Mouse (Mus musculus): Measurements from ENCODE around the gene Zbtb20. TPM values are rescaled to one million over a fixed set of nuclear protein-coding genes. Genes with fewer than 3 reads are reported as not detected.
A peak's percentile ranks its signal among the peaks of the same experiment; 100 is the strongest.

Gene Zbtb20
- polyA plus RNA-seq, 1 experiment from 2014 or later: 32.5 TPM

GRCm38 (mm10) chr16:43396849-43397628, 521.4 kb downstream of the Zbtb20 start:
- 80% methylated on average over 11 of the region's 11 CpGs for WGBS
- no peaks in the 10 kb centered on the region for H3K9me3 ChIP-seq
- no peak overlapping the region for H3K27ac ChIP-seq
- H3K36me3 ChIP-seq: no peaks in the 10 kb centered on the region
- no peak overlapping the region for H3K4me3 ChIP-seq
- no peak for DNase-seq (ENCODE audit: low spot score)
- H3K4me1 ChIP-seq: peaks cover 21% of the 10 kb centered on the region
- H3K27me3 ChIP-seq (ENCODE audit: insufficient read depth, poor library complexity, severe bottlenecking): no peaks in the 10 kb centered on the region

DNA sequence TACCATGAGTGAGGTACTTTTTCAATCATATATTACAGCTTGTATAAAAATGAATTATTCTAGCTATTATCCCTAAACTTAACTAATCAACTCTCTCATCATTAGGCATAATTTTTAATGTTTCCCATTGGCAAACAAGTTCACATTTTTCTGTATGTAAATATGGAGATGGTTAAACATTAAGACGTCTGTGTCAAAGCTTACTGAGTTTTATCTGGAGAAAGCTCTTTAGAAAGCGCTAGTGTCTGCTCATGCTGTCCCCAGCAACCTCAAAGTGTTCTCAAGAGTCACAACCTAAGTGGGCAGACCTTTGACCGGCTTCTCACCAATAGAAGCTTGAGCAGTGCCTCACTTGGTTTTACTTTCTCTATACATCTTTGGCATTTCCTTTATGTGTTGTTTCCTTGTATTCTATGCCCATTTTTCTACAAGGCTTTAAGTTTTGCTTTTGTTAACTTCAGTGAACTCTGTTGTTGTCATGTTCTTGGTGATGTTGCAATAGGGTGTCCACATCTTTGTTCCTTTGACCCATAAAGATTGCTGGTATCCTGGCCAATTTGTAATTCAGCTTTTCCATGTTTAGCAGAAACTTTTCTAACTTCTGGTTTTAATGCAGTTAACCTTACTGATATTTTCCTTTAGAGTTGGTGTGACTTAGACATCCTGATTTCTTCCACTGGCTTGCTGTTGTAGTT, 522.1 kb downstream of the Zbtb20 start:
- no peak for DNase-seq (ENCODE audit: low spot score)
- Histone ChIP-seq H3K4me3 (no peak overlapping the region), H3K4me1 (peaks cover 21% of the 10 kb centered on the region), H3K9me3 (no peaks in the 10 kb centered on the region), H3K36me3 (no peaks in the 10 kb centered on the region), H3K27me3 (ENCODE audit: insufficient read depth, poor library complexity, severe bottlenecking) (no peaks in the 10 kb centered on the region), H3K27ac (no peak overlapping the region)
- 68% methylated on average over 3 of the region's 3 CpGs for WGBS

DNA sequence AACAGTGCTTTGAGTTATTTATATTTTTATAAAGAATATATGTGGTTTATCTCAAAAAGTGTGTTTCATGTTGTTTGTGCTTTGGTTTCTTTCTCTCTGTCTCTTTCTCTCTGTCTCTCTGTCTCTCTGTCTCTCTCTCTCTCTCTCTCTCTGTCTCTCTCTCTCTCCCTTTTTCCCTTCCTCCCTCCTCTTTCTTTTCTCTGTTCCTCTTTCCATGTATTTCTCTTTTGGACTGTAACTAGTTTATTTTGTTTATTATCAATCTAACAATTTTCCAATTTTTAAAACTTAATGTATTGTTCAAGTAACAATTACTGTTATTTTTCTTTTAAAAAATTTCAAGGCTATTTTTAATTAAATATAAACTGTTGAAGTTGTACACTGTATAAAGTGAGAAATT, 523.7 kb downstream of the Zbtb20 start:
- Histone ChIP-seq H3K36me3 (no peaks in the 10 kb centered on the region), H3K4me3 (no peak overlapping the region), H3K9me3 (no peaks in the 10 kb centered on the region), H3K4me1 (peaks cover 9% of the 10 kb centered on the region), H3K27me3 (ENCODE audit: insufficient read depth, poor library complexity, severe bottlenecking) (no peaks in the 10 kb centered on the region), H3K27ac (no peak overlapping the region)
- no peak for DNase-seq (ENCODE audit: low spot score)

DNA sequence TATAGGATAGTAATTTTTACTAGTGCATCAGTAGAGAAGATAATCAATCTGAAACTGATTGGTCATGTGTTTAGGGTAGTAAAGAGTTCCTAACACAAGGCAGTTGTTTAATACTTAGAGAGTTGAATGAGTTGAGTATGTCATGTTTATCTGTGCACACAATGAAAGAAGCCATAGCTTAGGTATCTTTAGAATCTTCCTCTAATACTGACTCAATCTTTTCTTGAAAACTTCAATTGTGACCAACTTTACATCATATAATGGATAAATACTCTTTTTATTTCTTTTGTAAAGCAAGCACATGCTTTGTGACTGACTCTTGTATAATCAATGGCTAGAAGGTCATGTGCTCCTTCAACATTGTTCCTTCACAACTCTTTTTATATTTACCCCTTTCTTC, 524.4 kb downstream of the Zbtb20 start:
- H3K36me3 ChIP-seq: no peaks in the 10 kb centered on the region
- no peak overlapping the region for H3K27ac ChIP-seq
- no peaks in the 10 kb centered on the region for H3K9me3 ChIP-seq
- H3K27me3 ChIP-seq (ENCODE audit: insufficient read depth, poor library complexity, severe bottlenecking): no peaks in the 10 kb centered on the region
- no peak for DNase-seq (ENCODE audit: low spot score)
- no peak overlapping the region for H3K4me3 ChIP-seq
- peaks cover 3% of the 10 kb centered on the region for H3K4me1 ChIP-seq

DNA sequence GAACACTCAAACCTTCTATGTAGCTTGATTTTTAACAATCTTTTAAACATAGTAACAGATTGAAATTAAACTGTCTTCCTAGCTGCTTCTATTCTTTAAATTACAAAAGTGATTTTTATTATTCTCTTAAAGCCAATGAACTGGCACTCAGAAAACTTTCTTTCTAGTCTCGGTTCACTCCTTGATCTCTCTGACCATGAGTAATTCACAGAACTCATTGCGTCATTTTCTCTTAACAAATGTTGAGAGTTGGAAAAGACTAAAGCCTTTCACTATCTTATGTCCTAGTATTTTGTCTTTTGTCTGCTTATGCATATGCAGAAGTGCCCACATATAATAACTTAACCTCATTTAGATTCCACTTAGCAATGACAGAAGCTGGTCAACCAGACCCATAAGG, 525.3 kb downstream of the Zbtb20 start:
- no peak for DNase-seq (ENCODE audit: low spot score)
- Histone ChIP-seq H3K27me3 (ENCODE audit: insufficient read depth, poor library complexity, severe bottlenecking) (no peaks in the 10 kb centered on the region), H3K4me3 (no peak overlapping the region), H3K36me3 (no peaks in the 10 kb centered on the region), H3K9me3 (no peaks in the 10 kb centered on the region), H3K4me1 (no peaks in the 10 kb centered on the region), H3K27ac (no peak overlapping the region)
- 77% methylated on average over 2 of the region's 2 CpGs for WGBS

DNA sequence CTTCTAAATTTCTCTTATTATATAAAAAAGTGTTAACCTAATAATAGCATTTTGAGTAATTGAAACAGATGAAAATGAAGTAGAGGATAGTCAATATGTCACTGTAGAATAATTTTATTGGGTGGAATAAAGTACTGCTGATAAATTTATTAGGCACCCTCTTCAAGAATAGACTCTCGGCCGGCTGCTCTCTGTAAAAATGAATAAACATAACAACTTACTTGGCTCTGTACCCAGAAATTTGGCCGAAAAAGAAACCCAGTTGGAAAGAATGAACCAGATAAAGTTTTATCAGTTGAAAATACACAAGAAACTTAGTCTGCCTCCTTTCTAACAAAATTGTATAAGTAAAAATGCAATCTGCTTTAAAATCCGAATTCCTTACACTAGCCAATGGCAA, 527.2 kb downstream of the Zbtb20 start:
- H3K4me1 ChIP-seq: peaks cover 11% of the 10 kb centered on the region
- no peaks in the 10 kb centered on the region for H3K27me3 ChIP-seq (ENCODE audit: insufficient read depth, poor library complexity, severe bottlenecking)
- 78% methylated on average over 4 of the region's 4 CpGs for WGBS
- H3K36me3 ChIP-seq: no peaks in the 10 kb centered on the region
- H3K4me3 ChIP-seq: no peak overlapping the region
- no peak for DNase-seq (ENCODE audit: low spot score)
- no peak overlapping the region for H3K27ac ChIP-seq
- no peaks in the 10 kb centered on the region for H3K9me3 ChIP-seq

GRCm38 (mm10) chr16:43405089-43405488, 529.4 kb downstream of the Zbtb20 start:
- no peaks in the 10 kb centered on the region for H3K36me3 ChIP-seq
- H3K27ac ChIP-seq: no peak overlapping the region
- no peak overlapping the region for H3K4me3 ChIP-seq
- H3K4me1 ChIP-seq: peaks cover 18% of the 10 kb centered on the region
- WGBS: 87% methylated on average over 3 of the region's 3 CpGs
- H3K9me3 ChIP-seq: no peaks in the 10 kb centered on the region
- H3K27me3 ChIP-seq (ENCODE audit: insufficient read depth, poor library complexity, severe bottlenecking): no peaks in the 10 kb centered on the region
- no peak for DNase-seq (ENCODE audit: low spot score)

GRCm38 (mm10) chr16:43407594-43408142, 532.0 kb downstream of the Zbtb20 start:
- Histone ChIP-seq H3K4me3 (no peak overlapping the region), H3K27me3 (ENCODE audit: insufficient read depth, poor library complexity, severe bottlenecking) (no peaks in the 10 kb centered on the region), H3K9me3 (no peaks in the 10 kb centered on the region), H3K4me1 (peaks cover 18% of the 10 kb centered on the region), H3K36me3 (no peaks in the 10 kb centered on the region), H3K27ac (peak overlapping the region; percentile 52; the same call in 1 of the 2 replicates)
- DNase-seq (ENCODE audit: low spot score): no peak
- 36% methylated on average over 2 of the region's 2 CpGs for WGBS

DNA sequence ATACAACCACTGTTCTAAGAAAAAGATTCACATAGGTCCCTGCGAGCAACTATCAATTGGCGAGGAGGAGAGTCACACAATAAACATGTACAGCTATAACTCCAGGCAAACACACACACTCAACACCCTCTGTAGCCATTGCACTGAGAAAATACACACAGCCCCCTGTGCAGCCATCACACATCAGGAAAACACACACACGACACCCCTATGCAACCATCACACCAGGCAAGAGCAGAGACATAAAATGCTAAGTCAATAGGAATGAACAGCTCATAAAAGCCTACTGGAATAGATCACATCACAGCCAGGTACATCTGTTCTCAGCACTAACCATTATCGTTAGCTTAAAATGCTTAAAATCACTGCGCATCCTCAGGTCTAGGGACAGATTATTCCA, 532.9 kb downstream of the Zbtb20 start:
- H3K4me1 ChIP-seq: peaks cover 18% of the 10 kb centered on the region
- no peak overlapping the region for H3K27ac ChIP-seq
- no peaks in the 10 kb centered on the region for H3K9me3 ChIP-seq
- 80% methylated on average over 5 of the region's 5 CpGs for WGBS
- no peaks in the 10 kb centered on the region for H3K27me3 ChIP-seq (ENCODE audit: insufficient read depth, poor library complexity, severe bottlenecking)
- no peaks in the 10 kb centered on the region for H3K36me3 ChIP-seq
- no peak for DNase-seq (ENCODE audit: low spot score)
- no peak overlapping the region for H3K4me3 ChIP-seq

- no peaks in the 10 kb centered on the region for H3K9me3 ChIP-seq
- no peaks in the 10 kb centered on the region for H3K27me3 ChIP-seq (ENCODE audit: insufficient read depth, poor library complexity, severe bottlenecking)
- H3K4me3 ChIP-seq: no peak overlapping the region
- no peak overlapping the region for H3K27ac ChIP-seq
- H3K4me1 ChIP-seq: peaks cover 18% of the 10 kb centered on the region
- WGBS: 76% methylated on average over 4 of the region's 4 CpGs
- DNase-seq (ENCODE audit: low spot score): no peak
- H3K36me3 ChIP-seq: no peaks in the 10 kb centered on the region
Measured at GRCm38 (mm10) chr16:43409108-43409909, 533.6 kb downstream of the Zbtb20 start.

DNA sequence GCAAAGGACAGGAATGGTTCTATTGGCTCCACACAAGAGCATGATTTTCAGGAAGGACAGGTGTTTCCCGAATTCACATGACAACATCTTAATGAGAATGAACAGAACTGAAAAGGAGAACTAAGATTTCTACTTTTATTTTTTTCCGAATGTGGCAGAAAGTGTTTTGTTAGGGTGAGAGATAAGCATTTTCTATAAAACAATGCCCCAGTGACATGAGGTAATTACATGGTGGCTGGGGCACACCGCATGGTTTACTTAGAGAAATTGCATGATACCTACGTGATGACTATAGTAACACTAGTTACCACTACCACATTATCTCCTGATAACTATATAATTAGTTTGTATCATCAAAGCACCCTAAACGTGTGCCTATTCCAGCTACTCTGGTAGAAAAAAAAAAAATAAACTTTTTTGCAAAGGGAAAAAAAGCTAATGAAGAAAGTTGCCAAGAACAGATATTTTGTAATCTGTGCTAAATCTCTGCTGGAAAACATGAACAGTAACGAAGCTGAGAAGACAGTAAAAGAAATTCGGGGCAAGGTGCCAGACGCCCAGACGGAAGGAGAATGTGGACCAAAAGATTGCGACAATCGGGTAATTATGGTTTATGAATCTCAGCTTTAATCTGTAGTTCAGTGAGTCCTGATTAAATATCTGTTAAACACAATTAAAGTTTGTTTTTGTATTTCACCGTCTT, 534.4 kb downstream of the Zbtb20 start:
- Histone ChIP-seq H3K27me3 (ENCODE audit: insufficient read depth, poor library complexity, severe bottlenecking) (no peaks in the 10 kb centered on the region), H3K4me3 (no peak overlapping the region), H3K36me3 (no peaks in the 10 kb centered on the region), H3K4me1 (peaks cover 18% of the 10 kb centered on the region), H3K27ac (no peak overlapping the region), H3K9me3 (no peaks in the 10 kb centered on the region)
- no peak for DNase-seq (ENCODE audit: low spot score)
- WGBS: 83% methylated on average over 12 of the region's 12 CpGs

DNA sequence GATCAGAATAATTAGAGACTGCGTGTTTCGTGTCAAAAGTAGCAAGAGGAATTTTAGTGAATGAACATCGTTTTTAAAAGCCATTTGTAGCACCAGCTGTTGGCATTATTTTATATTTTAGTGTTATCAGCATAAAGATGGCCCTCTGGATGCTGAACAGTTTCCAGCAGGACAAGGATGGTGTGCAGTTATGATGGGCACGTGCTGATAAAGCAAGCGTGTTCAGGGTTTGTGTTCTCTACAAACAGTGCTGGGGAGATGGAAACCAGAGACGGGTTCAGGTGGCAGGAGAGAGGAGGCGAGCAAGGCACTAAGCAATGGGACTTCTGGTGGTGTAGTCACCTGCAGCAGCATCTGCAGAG, 534.9 kb downstream of the Zbtb20 start:
- H3K4me1 ChIP-seq: peaks cover 18% of the 10 kb centered on the region
- no peak overlapping the region for H3K27ac ChIP-seq
- DNase-seq (ENCODE audit: low spot score): no peak
- H3K27me3 ChIP-seq (ENCODE audit: insufficient read depth, poor library complexity, severe bottlenecking): no peaks in the 10 kb centered on the region
- H3K4me3 ChIP-seq: no peak overlapping the region
- H3K36me3 ChIP-seq: no peaks in the 10 kb centered on the region
- 81% methylated on average over 7 of the region's 7 CpGs for WGBS
- H3K9me3 ChIP-seq: no peaks in the 10 kb centered on the region
